Mouse (Mus musculus) olfactory bulb, adult 2 months (tissue): ENCODE data around the gene Syt2.

Experiments used
- CTCF ChIP-seq: fragments of 200-500 bp; IDR thresholded peaks from 2 replicates; pipeline ENCODE4 v1.5.1; 2012; ENCODE audit warnings: low read depth, mild to moderate bottlenecking, low read length, moderate library complexity; ENCODE audit not compliant: insufficient read depth
- POLR2A ChIP-seq: fragments of 200-500 bp; IDR thresholded peaks from 2 replicates; pipeline ENCODE4 v1.6.1; 2012; ENCODE audit warnings: mild to moderate bottlenecking, low read depth, low read length, moderate library complexity; ENCODE audit not compliant: insufficient read depth

GRCm38 (mm10) chr1:134722891-134723290 is 76.4 kb downstream of the Syt2 start:
- no peak for TF ChIP-seq CTCF
- no peak for TF ChIP-seq POLR2A
